Mouse (Mus musculus) bone marrow macrophage, adult 2 months (primary cell): ENCODE data around the gene Tmem41b.

Experiments used
- CTCF ChIP-seq: IDR thresholded peaks from 2 replicates; pipeline ENCODE4 v1.5.1; 2012; ENCODE audit warnings: low read depth, mild to moderate bottlenecking, low read length, moderate library complexity
- POLR2A ChIP-seq: IDR thresholded peaks from 2 replicates; pipeline ENCODE4 v1.6.1; 2012; ENCODE audit warnings: mild to moderate bottlenecking, low read depth, low read length, borderline replicate concordance

DNA sequence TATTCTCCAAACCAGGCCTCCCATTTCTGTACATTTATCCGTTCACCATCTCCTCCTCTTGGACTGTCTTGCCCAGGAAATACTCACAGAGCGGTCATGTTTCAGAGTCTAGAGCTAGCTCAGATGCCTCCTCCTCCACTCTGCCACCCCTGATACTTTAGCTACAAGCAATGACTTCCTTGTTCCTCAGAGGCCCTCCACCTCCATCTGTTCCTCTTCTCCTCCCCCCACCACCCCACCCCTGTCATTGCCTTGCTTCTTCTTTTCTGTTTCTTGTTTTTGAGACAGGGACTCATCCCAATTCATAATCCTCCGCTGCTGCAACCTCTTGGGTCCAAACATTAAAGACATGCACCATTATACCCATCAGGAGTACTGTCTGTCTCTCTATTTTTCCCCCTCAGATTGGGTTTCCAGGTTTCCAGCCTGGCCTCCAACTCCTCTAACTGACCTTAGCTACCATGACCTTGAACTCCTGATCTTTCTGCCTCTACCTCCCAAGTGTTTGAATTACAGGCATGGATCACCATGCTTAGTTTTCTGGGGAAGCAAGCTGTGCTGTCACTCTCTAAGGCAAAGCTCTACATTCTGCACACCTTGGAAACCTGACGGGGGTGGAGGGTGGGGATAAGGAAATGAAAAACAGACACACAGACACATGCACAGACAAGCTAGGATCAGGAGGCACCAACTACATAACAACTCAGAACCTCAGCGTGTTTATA is 19.9 kb upstream of the Tmem41b start:
- TF ChIP-seq POLR2A, result no peak
- no peak for TF ChIP-seq CTCF
